Mouse (Mus musculus): ENCODE measurements around the gene Midn. TPM values are rescaled to one million over a fixed set of nuclear protein-coding genes. Genes with fewer than 3 reads are reported as not detected.
"Not testable (repeated sequence)": the region's sequence is repeated elsewhere in the genome, so short reads cannot be mapped to it uniquely, and the experiment has no call there.

Midn gene
- total RNA-seq, 2 experiments from 2014 or later, result 61.4 to 82.4 TPM

DNA sequence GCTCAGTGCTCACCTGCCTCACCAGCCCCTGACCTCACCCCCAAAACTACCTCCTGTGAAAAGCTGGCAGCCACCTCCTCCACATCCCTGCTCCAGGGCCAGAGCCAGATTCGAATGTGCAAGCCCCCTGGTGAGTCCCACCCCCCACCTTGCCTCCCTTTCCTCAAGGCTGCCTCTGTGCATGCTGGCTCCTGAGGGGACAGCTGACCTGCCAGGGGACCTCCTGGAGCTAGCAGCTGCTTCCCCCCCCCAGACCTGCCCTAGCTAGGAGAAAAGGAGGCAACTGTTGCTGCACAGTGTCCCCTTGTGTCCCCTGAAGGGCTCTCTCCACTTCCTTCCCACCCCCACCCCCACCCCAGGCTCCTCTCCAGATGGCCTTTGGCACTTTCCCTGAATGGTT lies 7.2 kb downstream of the Midn start:
- DNase-seq (ENCODE audit: extremely low spot score in 1 of 2, low spot score in 1 of 2), result no peak

DNA sequence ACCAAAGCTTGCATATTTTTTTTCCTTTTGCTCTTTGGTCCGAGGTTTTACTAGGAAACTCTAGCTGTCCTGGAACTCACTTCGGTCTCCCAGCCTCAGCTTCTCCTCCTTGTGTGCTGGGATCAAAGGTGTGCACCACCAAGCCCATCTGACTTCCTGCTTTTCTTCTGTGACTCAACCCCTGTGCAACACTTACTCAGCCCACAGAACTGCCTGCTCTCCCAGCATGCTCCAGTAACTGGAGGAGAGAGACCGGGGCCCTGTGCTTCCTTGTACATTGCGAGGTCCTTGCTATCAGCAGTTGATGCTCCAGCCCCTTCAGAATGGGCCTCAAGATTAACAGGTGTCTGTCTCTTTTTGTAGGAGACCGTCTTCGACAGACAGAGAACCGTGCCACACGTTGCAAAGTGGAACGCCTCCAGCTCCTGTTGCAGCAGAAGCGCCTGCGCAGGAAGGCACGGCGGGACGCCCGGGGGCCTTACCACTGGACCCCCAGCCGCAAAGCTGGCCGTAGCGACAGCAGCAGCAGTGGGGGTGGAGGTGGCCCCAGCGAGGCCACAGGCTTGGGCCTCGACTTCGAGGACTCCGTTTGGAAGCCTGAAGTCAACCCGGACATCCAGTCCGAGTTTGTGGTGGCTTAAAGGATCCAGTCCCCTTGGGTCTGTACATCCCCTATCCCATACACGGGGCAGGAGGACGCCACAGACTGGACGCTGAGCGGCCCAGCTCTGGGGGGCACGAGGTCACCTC lies 8.1 kb downstream of the Midn start:
- no peak for DNase-seq (ENCODE audit: extremely low spot score in 1 of 2, low spot score in 1 of 2)

GRCm38 (mm10) chr10:80156752-80157053 lies 8.6 kb downstream of the Midn start:
- no peak for DNase-seq (ENCODE audit: extremely low spot score in 1 of 2, low spot score in 1 of 2)

DNA sequence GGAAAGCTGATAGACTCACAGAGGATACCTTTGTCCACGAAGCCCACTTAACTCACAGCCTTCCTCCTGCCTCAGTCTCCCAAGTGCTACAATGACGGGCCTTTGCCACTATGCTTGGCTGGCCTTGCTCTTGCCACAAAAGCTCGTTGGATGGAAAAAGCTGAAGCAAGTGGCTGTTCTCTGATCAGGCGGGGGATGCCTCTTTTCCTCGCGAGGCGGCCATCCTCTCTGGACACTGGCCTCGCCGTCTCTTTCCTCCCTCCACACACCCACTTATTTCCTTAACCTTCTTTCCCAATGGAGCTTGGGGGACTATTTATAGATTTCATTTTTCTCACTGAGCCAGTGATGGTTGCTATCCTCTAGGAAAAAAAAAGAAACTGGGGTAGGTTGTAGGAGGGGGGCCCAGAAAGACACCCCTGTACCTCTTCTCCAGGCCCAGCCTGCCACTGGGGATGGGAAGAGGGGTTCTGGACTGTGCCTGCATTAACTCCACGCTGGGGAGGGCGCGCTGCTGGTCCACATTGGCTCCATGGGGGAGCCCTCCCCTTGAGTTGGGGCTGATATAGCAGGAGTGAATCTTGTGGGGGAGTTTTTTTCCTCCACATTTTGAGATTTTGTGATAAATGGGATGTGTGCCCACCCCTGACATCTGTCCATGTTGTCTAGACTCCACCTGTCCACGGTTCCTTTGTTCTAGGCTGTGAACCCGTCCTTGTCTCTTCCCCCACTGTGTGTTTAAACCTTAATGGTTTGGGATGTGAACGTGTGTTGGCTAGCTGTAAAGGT lies 9.3 kb downstream of the Midn start:
- DNase-seq (ENCODE audit: extremely low spot score in 1 of 2, low spot score in 1 of 2), result no peak

- no peak for DNase-seq (ENCODE audit: extremely low spot score in 1 of 2, low spot score in 1 of 2)
Measured at GRCm38 (mm10) chr10:80158307-80158986, 10.4 kb downstream of the Midn start.

DNA sequence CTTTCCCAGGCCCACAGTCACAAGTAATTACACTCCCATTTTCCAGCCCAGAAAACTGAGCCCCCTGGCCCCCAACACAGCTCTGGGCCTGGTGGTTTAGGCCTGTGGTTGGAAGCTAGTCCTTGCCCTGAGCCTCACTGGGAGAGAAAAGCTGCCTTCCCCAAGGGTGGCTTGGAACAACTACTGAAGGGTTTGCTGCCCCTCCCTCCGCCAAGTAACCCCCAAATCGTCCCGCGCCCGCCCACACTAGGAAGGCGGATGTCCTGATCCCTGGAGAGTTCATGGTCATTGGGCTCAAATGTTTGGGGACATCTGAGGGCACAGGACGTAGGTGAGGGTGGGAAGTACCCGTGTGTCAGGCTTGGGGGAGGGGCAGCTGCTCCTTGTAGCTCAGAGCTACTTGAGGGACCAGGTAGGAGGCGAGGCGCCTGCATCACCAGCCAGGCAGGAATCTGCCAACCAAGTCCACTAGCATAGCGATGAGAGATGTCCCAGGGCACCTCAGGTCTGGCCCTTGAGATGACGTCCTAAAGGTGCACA lies 11.0 kb downstream of the Midn start:
- DNase-seq (ENCODE audit: extremely low spot score in 1 of 2, low spot score in 1 of 2), result no peak

- peak; percentile 95 to 98 for DNase-seq (ENCODE audit: extremely low spot score in 1 of 2, low spot score in 1 of 2)
Measured at GRCm38 (mm10) chr10:80159561-80160454, 11.7 kb downstream of the Midn start.

DNA sequence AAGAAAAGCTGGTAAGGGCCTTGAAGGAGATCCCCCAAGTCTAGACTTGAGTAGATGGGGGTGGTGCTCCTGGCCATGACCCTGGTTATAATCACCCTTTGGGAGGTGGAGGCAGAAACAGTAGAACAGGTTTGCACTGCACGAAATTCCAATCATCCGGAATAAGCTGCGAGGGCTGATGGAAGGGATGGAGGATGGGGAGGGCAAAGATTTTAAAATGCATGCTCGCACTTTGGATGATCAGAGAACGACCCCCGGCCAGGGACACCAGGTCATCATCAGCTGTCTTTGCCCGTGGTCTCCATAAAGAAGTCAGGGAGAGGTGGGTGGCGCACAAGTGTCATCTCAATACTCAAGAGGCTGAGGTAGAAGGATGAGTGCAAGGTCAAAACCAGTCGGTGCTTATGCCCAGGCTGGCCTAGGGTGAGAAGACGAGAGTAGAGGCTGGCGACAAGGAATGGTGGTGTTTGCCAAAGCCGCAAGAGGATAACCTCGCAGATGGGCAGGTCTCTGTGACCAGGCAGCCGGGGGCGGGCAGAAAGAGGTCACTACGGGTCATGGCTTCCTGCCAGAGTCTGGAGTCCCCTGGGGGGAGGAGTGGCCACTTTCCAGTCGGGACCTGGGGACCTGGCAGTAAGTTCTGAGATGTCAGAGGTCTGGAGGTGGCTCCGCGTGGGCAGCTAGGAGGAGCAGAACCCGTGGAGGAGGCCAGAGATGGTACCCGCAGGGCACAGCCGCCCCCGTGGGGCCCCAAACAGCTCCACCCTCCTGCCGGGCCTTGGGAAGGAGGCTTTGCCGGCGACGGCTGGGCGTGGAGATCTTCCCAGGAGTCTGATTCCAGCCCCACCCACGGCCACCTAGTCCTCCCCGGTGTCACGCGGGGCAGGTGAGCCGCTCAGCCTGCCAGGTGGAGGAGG lies 12.6 kb downstream of the Midn start:
- no peak for DNase-seq (ENCODE audit: extremely low spot score in 1 of 2, low spot score in 1 of 2)

- DNase-seq (ENCODE audit: extremely low spot score in 1 of 2, low spot score in 1 of 2), result no peak
Measured at GRCm38 (mm10) chr10:80161522-80162242, 13.6 kb downstream of the Midn start.

- no peak for DNase-seq (ENCODE audit: extremely low spot score in 1 of 2, low spot score in 1 of 2)
Measured at GRCm38 (mm10) chr10:80162243-80162608, 14.2 kb downstream of the Midn start.

GRCm38 (mm10) chr10:80162716-80163299 lies 14.7 kb downstream of the Midn start:
- DNase-seq (ENCODE audit: extremely low spot score in 1 of 2, low spot score in 1 of 2), result no peak

GRCm38 (mm10) chr10:80163721-80164120 lies 15.6 kb downstream of the Midn start:
- no peak for DNase-seq (ENCODE audit: extremely low spot score in 1 of 2, low spot score in 1 of 2)

- no peak for DNase-seq (ENCODE audit: extremely low spot score in 1 of 2, low spot score in 1 of 2)
Measured at GRCm38 (mm10) chr10:80164161-80164997, 16.3 kb downstream of the Midn start.

DNA sequence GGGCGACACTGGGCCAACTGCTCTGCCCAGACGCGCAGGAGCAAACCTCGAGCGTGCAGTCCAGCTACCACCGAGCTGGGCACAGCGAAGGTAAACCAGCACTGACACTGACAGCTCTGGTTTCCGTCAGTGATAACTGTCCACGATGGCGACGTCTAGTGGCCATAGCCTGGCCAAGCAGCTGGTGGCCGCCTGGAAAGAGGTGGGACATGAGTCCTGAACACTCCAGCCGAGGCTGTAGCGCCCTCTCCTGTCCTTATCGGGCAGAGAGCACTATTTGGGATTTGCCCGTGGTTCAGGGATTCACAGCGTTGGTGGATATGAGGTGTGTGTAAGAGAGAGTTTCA lies 16.9 kb downstream of the Midn start:
- DNase-seq (ENCODE audit: extremely low spot score in 1 of 2, low spot score in 1 of 2), result peak; percentile 82 to 92

GRCm38 (mm10) chr10:80165392-80166128 lies 17.5 kb downstream of the Midn start, which contains the start of gene Cirbp:
Cirbp (plus strand) TSS chr10:80165985.
- no peak for DNase-seq (ENCODE audit: extremely low spot score in 1 of 2, low spot score in 1 of 2)

DNA sequence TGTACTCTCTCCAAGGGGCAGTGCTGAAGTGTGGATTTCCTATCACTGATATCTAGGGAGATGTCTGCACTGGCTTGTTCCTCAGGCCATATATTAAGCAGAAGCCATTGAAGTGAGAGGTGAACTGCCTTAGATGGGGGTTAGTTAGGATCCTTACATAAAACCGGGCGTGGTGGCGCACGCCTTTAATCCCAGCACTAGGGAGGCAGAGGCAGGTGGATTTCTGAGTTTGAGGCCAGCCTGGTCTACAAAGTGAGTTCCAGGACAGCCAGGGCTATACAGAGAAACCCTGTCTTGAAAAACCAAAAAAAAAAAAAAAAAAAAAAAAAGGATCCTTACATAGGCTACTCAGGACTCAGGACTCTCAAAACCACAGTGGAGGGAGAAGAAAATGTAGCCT lies 18.1 kb downstream of the Midn start:
- DNase-seq (ENCODE audit: extremely low spot score in 1 of 2, low spot score in 1 of 2), result not testable (repeated sequence)

Data from layer of hippocampus, postnatal 25 days (tissue).